Mouse (Mus musculus) embryonic facial prominence, embryonic 11.5 days (tissue): ENCODE measurements at regions not wholly inside any gene's neighbourhood (a gene's known extent, or its start where the extent isn't known, plus 50 kb on each side); places are given as distances from the start of the nearest gene placed in this dataset.

Experiments
- ATAC-seq: fragments of 200-750 bp; cut with Nextera tagmentation; replicated peaks from 2 replicates; pipeline ENCODE4 v1.8.0; 2017; ENCODE audit warnings: low read depth; ENCODE audit not compliant: insufficient number of reproducible peaks, low FRiP score, low TSS enrichment
- DNase-seq: peaks from one replicate; pipeline ENCODE4 v3.0.0-alpha.2; 2015; ENCODE audit warnings: low spot score
- H3K27ac ChIP-seq: fragments of 300-500 bp; sonication (generic); replicated peaks from 2 replicates; pipeline ENCODE4 v1.5.1; 2014; ENCODE audit warnings: mild to moderate bottlenecking, low read depth, low read length, control low read depth
- H3K27me3 ChIP-seq: fragments of 300-500 bp; sonication (generic); 2 replicates; pipeline ENCODE4 v1.6.1; 2014; ENCODE audit warnings: mild to moderate bottlenecking, low read length, moderate library complexity, mixed read lengths; ENCODE audit not compliant: control insufficient read depth, insufficient read depth
- H3K36me3 ChIP-seq: fragments of 300-500 bp; sonication (generic); replicated peaks from 2 replicates; pipeline ENCODE4 v1.6.1; 2014; ENCODE audit warnings: low read depth, mild to moderate bottlenecking, low read length, moderate library complexity, mixed read lengths; ENCODE audit not compliant: control insufficient read depth, insufficient read depth
- H3K4me1 ChIP-seq: fragments of 300-500 bp; sonication (generic); 2 replicates; pipeline ENCODE4 v1.6.1; 2014; ENCODE audit warnings: low read length, mixed read lengths; ENCODE audit not compliant: control insufficient read depth, insufficient read depth
- H3K4me2 ChIP-seq: fragments of 300-500 bp; sonication (generic); 2 replicates; pipeline ENCODE4 v1.6.1; 2014; ENCODE audit warnings: low read depth, mild to moderate bottlenecking, control low read depth, low read length, moderate library complexity
- H3K4me3 ChIP-seq: fragments of 300-500 bp; sonication (generic); 2 replicates; pipeline ENCODE4 v1.5.1; 2014; ENCODE audit warnings: low read depth, low read length, control low read depth
- H3K9ac ChIP-seq: fragments of 300-500 bp; sonication (generic); replicated peaks from 2 replicates; pipeline ENCODE4 v1.6.1; 2014; ENCODE audit warnings: mild to moderate bottlenecking, control low read depth, low read length
- H3K9me3 ChIP-seq: fragments of 300-500 bp; sonication (generic); replicated peaks from 2 replicates; pipeline ENCODE4 v1.6.1; 2016; ENCODE audit warnings: mild to moderate bottlenecking, low read length, inconsistent platforms, mixed read lengths; ENCODE audit not compliant: control insufficient read depth
- WGBS: fragments of 180-500 bp; shearing (Covaris S2); extraction: QIAGEN DNeasy Blood & Tissue Kit; methylation state at CpG from one replicate; pipeline ENCODE4 v1.1.7; 2014; 5-methylcytosine and 5-hydroxymethylcytosine counted together

- DNase-seq (no peak), ATAC-seq (no peak)
- Histone ChIP-seq H3K4me2 (no peak overlapping the region), H3K4me1 (no peaks in the 10 kb centered on the region), H3K27me3 (no peaks in the 10 kb centered on the region), H3K9ac (no peak overlapping the region), H3K27ac (no peak overlapping the region), H3K4me3 (no peak overlapping the region), H3K9me3 (no peaks in the 10 kb centered on the region), H3K36me3 (no peaks in the 10 kb centered on the region)
- WGBS: 65% methylated on average over 9 of the region's 9 CpGs
Measured at GRCm38 (mm10) chr1:64442179-64442874, 90.1 kb upstream of the Creb1 start.

- WGBS: 75% methylated on average over 1 of the region's 1 CpGs
- no peak for ATAC-seq
- Histone ChIP-seq H3K4me2 (no peak overlapping the region), H3K9ac (no peak overlapping the region), H3K4me3 (no peak overlapping the region), H3K27ac (no peak overlapping the region), H3K27me3 (no peaks in the 10 kb centered on the region), H3K36me3 (no peaks in the 10 kb centered on the region), H3K9me3 (no peaks in the 10 kb centered on the region), H3K4me1 (no peaks in the 10 kb centered on the region)
- DNase-seq: no peak
Measured at GRCm38 (mm10) chr1:64423256-64423655, 109.2 kb upstream of the Creb1 start.

GRCm38 (mm10) chr1:64418567-64418966, 113.9 kb upstream of the Creb1 start:
- Histone ChIP-seq H3K9ac (no peak overlapping the region), H3K27ac (no peak overlapping the region), H3K4me1 (no peaks in the 10 kb centered on the region), H3K4me2 (no peak overlapping the region), H3K27me3 (no peaks in the 10 kb centered on the region), H3K9me3 (no peaks in the 10 kb centered on the region), H3K36me3 (no peaks in the 10 kb centered on the region), H3K4me3 (no peak overlapping the region)
- DNase-seq (no peak), ATAC-seq (no peak)

GRCm38 (mm10) chr1:64415906-64416305, 116.5 kb upstream of the Creb1 start:
- DNase-seq: no peak
- Histone ChIP-seq H3K4me1 (no peaks in the 10 kb centered on the region), H3K4me2 (no peak overlapping the region), H3K36me3 (no peaks in the 10 kb centered on the region), H3K27ac (no peak overlapping the region), H3K4me3 (no peak overlapping the region), H3K9me3 (no peaks in the 10 kb centered on the region), H3K9ac (no peak overlapping the region), H3K27me3 (no peaks in the 10 kb centered on the region)
- no peak for ATAC-seq
- 86% methylated on average over 7 of the region's 7 CpGs for WGBS

- DNase-seq (no peak), ATAC-seq (no peak)
- Histone ChIP-seq H3K36me3 (no peaks in the 10 kb centered on the region), H3K9ac (no peak overlapping the region), H3K27ac (no peak overlapping the region), H3K4me3 (no peak overlapping the region), H3K9me3 (no peaks in the 10 kb centered on the region), H3K4me2 (no peak overlapping the region), H3K4me1 (no peaks in the 10 kb centered on the region), H3K27me3 (no peaks in the 10 kb centered on the region)
- 88% methylated on average over 4 of the region's 4 CpGs for WGBS
Measured at GRCm38 (mm10) chr1:64413181-64413560, 119.3 kb upstream of the Creb1 start.

- H3K4me1 ChIP-seq: no peaks in the 10 kb centered on the region
- WGBS: 80% methylated on average over 10 of the region's 10 CpGs
- H3K27me3 ChIP-seq: no peaks in the 10 kb centered on the region
- ATAC-seq (no peak), DNase-seq (no peak)
- no peaks in the 10 kb centered on the region for H3K36me3 ChIP-seq
- no peak overlapping the region for H3K27ac ChIP-seq
- no peak overlapping the region for H3K4me3 ChIP-seq
- H3K4me2 ChIP-seq: no peak overlapping the region
- no peaks in the 10 kb centered on the region for H3K9me3 ChIP-seq
- H3K9ac ChIP-seq: no peak overlapping the region
Measured at GRCm38 (mm10) chr1:64412481-64413180, 119.8 kb upstream of the Creb1 start.

- Histone ChIP-seq H3K4me1 (no peaks in the 10 kb centered on the region), H3K27ac (no peak overlapping the region), H3K36me3 (no peaks in the 10 kb centered on the region), H3K9me3 (no peaks in the 10 kb centered on the region), H3K4me2 (no peak overlapping the region), H3K27me3 (no peaks in the 10 kb centered on the region), H3K9ac (no peak overlapping the region), H3K4me3 (no peak overlapping the region)
- 92% methylated on average over 4 of the region's 4 CpGs for WGBS
- DNase-seq (no peak), ATAC-seq (no peak)
Measured at GRCm38 (mm10) chr1:64411851-64412480, 120.5 kb upstream of the Creb1 start.
